Mouse (Mus musculus) heart, postnatal 36 days (tissue): Measurements from ENCODE around the gene Rps11. TPM values are rescaled to one million over a fixed set of nuclear protein-coding genes. Genes with fewer than 3 reads are reported as not detected.
"Not testable (repeated sequence)": the region's sequence is repeated elsewhere in the genome, so short reads cannot be mapped to it uniquely, and the experiment has no call there.

Source experiments
- DNase-seq, 2 experiments: peaks; one replicate each; pipeline ENCODE4 v3.0.0; 2021 to 2022
- intact Hi-C: fragments of 180-260 bp; cut with DNase I; formaldehyde crosslinking; loops from one replicate; pipeline ENCODE4 v1.15.1; 2025
- total RNA-seq, 2 experiments: library from RNA; stranded (reverse); gene quantifications; 2 replicates each; pipeline ENCODE4 v1.2.3; 2021

Rps11 gene
- total RNA-seq, 2 experiments from 2014 or later = 567 to 587 TPM

GRCm38 (mm10) chr7:45154993-45155514, 30.8 kb upstream of the Rps11 start:
- peak; percentile 52 to 56 for DNase-seq
- intact Hi-C loops = loop anchor here (1.0 kb wide), 1 partner anchor 27 kb away; the partner anchor contains the start of gene Rpl13a

GRCm38 (mm10) chr7:45154096-45154992, 30.1 kb upstream of the Rps11 start, which contains the start of the genes Pih1d1 and Aldh16a1:
TSS of gene Pih1d1 (plus strand) at chr7:45154303.
TSS of gene Aldh16a1 (minus strand) at chr7:45154584.
- intact Hi-C loops = loop anchor here (1.0 kb wide), 1 partner anchor 26 kb away; the partner anchor contains the start of gene Rpl13a
- peak; percentile 96 to 99 for DNase-seq

- DNase-seq = no peak
- intact Hi-C loops = no loop called here
These were observed 29.3 kb upstream of the Rps11 start for GRCm38 (mm10) chr7:45153586-45153985.

GRCm38 (mm10) chr7:45153052-45153451, 28.8 kb upstream of the Rps11 start:
- DNase-seq, intact Hi-C loops: not testable (repeated sequence)

GRCm38 (mm10) chr7:45151303-45151702, 27.1 kb upstream of the Rps11 start:
- intact Hi-C loops = no loop called here
- DNase-seq = peak in 1 of 2 experiments; percentile 55

- intact Hi-C loops = no loop called here
- no peak for DNase-seq
These were observed 26.1 kb upstream of the Rps11 start for GRCm38 (mm10) chr7:45150321-45150720.

GRCm38 (mm10) chr7:45149545-45149944, 25.3 kb upstream of the Rps11 start:
- intact Hi-C loops = no loop called here
- DNase-seq = peak; percentile 54 to 55

- DNase-seq = no peak
- intact Hi-C loops = no loop called here
These were observed 24.4 kb upstream of the Rps11 start for GRCm38 (mm10) chr7:45148534-45149098.

GRCm38 (mm10) chr7:45147899-45148298, 23.7 kb upstream of the Rps11 start:
- DNase-seq = no peak
- intact Hi-C loops = no loop called here

- no peak for DNase-seq
- intact Hi-C loops = no loop called here
These were observed 23.0 kb upstream of the Rps11 start for GRCm38 (mm10) chr7:45147267-45147666.

GRCm38 (mm10) chr7:45145460-45145859, 21.2 kb upstream of the Rps11 start:
- DNase-seq = no peak
- intact Hi-C loops = no loop called here

GRCm38 (mm10) chr7:45144368-45145174, 20.3 kb upstream of the Rps11 start:
- intact Hi-C loops = no loop called here
- no peak for DNase-seq

GRCm38 (mm10) chr7:45141914-45142313, 17.7 kb upstream of the Rps11 start:
- no peak for DNase-seq
- intact Hi-C loops = no loop called here

GRCm38 (mm10) chr7:45141319-45141718, 17.1 kb upstream of the Rps11 start:
- intact Hi-C loops = no loop called here
- no peak for DNase-seq

GRCm38 (mm10) chr7:45139904-45140723, 15.9 kb upstream of the Rps11 start:
- intact Hi-C loops = loop anchor here (5.0 kb wide), 1 partner anchor 158 kb away; no protein-coding TSS in a partner anchor

GRCm38 (mm10) chr7:45138403-45138802, 14.2 kb upstream of the Rps11 start:
- intact Hi-C loops = loop anchor here (5.0 kb wide), 1 partner anchor 156 kb away; no protein-coding TSS in a partner anchor
- no peak for DNase-seq

More at GRCm38 (mm10) chr7:45139904-45140723, 15.9 kb upstream of the Rps11 start:
- DNase-seq = no peak

- DNase-seq = no peak
- intact Hi-C loops = loop anchor here (5.0 kb wide), 1 partner anchor 155 kb away; no protein-coding TSS in a partner anchor
These were observed 13.2 kb upstream of the Rps11 start for GRCm38 (mm10) chr7:45137171-45138006.

GRCm38 (mm10) chr7:45135993-45136567, 11.8 kb upstream of the Rps11 start, which contains the start of the genes Gm45713 and Flt3l:
TSS of gene Gm45713 (minus strand) at chr7:45136231.
TSS of gene Flt3l (minus strand) at chr7:45136432.
- intact Hi-C loops = loop anchor here (1.0 to 5.0 kb wide), 2 partner anchors 56 to 154 kb away; no protein-coding TSS in a partner anchor
- peak; percentile 95 to 96 for DNase-seq
